Mouse (Mus musculus): ENCODE results near the gene Ptprh. TPM values are rescaled to one million over a fixed set of nuclear protein-coding genes. Genes with fewer than 3 reads are reported as not detected.

Ptprh gene
- total and polyA plus RNA-seq, 3 experiments = not detected

DNA sequence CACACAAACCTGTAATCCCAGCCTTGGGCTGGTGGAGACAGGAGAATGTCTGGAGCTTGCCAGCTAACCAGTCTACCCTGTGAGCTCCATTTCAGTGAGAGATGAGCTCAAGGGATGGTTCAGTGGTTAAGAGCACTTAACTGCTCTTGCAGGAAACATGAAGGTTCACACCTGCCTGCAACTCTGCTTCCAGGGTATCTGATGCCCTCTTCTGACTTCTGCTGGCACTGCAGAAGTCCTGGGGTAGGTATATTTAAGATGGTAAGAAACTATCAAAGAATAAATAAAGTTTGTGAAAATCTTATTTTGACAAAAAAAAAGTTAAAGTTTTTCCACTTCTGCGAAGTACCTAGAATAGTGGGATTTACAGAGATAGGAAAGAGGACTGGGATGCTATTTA lies 20.5 kb upstream of the Ptprh start:
- H3K27ac ChIP-seq (ENCODE audit: insufficient read depth, low read depth) = no peak overlapping the region
- dilution Hi-C loops (cut with MboI; ENCODE audit: extremely low pct_ligation_motif_present, extremely low pct_unique_long_range_greater_than_20kb, low sequenced_read_pairs) = no loop called here

DNA sequence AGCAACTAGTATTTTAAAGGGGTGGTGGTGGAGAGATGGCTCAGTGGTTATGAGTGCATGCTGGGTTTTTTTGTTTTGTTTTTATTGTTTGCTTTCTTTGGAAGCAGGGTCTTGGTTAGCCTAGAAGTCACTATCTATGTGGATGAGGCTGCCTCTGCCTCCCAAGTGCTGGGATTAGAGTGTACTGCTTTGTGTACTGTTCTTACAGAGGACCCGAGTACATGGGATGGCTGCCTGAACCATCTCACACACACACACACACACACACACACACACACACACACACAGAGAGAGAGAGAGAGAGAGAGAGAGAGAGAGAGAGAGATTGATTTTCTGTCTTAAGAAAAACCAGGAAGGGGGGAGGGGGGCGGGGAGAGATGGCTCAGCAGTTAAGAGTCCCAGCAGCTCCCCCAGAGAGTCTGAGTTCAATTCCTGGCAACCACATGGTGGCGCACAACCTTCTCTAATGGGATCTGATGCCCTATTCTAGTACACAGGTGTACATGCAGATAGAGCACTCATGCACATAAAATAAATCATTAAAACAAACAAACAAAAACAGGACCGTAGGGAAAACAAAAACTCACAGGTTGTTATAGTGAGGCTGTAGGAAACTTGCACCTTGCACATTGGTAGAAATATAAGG lies 19.8 kb upstream of the Ptprh start:
- Histone ChIP-seq H3K79me2 (replicated peaks; ENCODE audit: control insufficient read depth, extremely low read depth, insufficient read depth, poor library complexity, severe bottlenecking) (no peaks in the 10 kb centered on the region), H3K9me3 (replicated peaks; ENCODE audit: low read length) (no peaks in the 10 kb centered on the region), H3K36me3 (replicated peaks in 1 of 2; ENCODE audit: control insufficient read depth in 1 of 2, insufficient read depth in 1 of 2, low read length in 1 of 2) (peaks cover 9 to 27% of the 10 kb centered on the region in 2 experiments), H3K4me3 (replicated peaks in 1 of 3; ENCODE audit: low read depth in 2 of 3, low read length in 2 of 3, poor library complexity in 1 of 3) (no peak overlapping the region), H3K4me1 (ENCODE audit: control insufficient read depth in 1 of 2, insufficient read depth in 2 of 2) (peaks cover 0 to 3% of the 10 kb centered on the region in 2 experiments; a peak in 1 of 4 replicates), H3K27ac (ENCODE audit: insufficient read depth, low read depth) (no peak overlapping the region), H3K27me3 (replicated peaks) (no peaks in the 10 kb centered on the region), H3K9ac (ENCODE audit: insufficient read depth, low read depth) (no peak overlapping the region), H3K4me2 (ENCODE audit: insufficient read depth, low read depth, poor library complexity, severe bottlenecking) (no peak overlapping the region)
- TF ChIP-seq SMC3 (IDR thresholded peaks at IDR 0.05; ENCODE audit: low read depth, low read length) (peak; percentile 66), MEF2A (IDR thresholded peaks at IDR 0.05; ENCODE audit: borderline replicate concordance, low read depth, low read length) (no peak), CTCF (conservative IDR thresholded peaks at IDR 0.05 in 1 of 2, IDR thresholded peaks at IDR 0.05 in 1 of 2; ENCODE audit: low read depth in 2 of 2, low read length in 2 of 2) (peak in 1 of 2 experiments; percentile 74; a peak in 2 of 4 replicates), ELF1 (IDR thresholded peaks at IDR 0.05; ENCODE audit: low read depth, low read length) (0 out of 2 replicates have a peak, but pooled peaks have one; percentile 17), MXI1 (IDR thresholded peaks at IDR 0.05; ENCODE audit: low read depth, low read length) (no peak), MAZ (IDR thresholded peaks at IDR 0.05; ENCODE audit: low read depth, low read length) (no peak), ZMIZ1 (IDR thresholded peaks at IDR 0.05; ENCODE audit: low read depth, low read length) (no peak), MYC (IDR thresholded peaks at IDR 0.05; ENCODE audit: low read depth, low read length) (0 out of 2 replicates have a peak, but pooled peaks have one; percentile 17), GABPA (IDR thresholded peaks at IDR 0.05; ENCODE audit: insufficient replicate concordance, low read depth, low read length) (no peak), RAD21 (IDR thresholded peaks at IDR 0.05; ENCODE audit: low read depth, low read length) (peak; percentile 62), E2F4 (IDR thresholded peaks at IDR 0.05; ENCODE audit: insufficient replicate concordance, low read depth, low read length) (no peak)
- in situ Hi-C loops (cut with MboI; ENCODE audit: low pct_ligation_motif_present, low pct_unique_long_range_greater_than_20kb, low sequenced_read_pairs) (loop anchor here (10.0 kb wide), 2 partner anchors 59 to 161 kb away; partner anchors contain the start of genes Il11, Tmem190 and Tmem238), dilution Hi-C loops (cut with MboI; ENCODE audit: extremely low pct_ligation_motif_present, extremely low pct_unique_long_range_greater_than_20kb, low sequenced_read_pairs) (no loop called here)
- peak; percentile 48 for DNase-seq (ENCODE audit: extremely low read depth)

More for the DNA sequence above, 20.5 kb upstream of the Ptprh start:
- TF ChIP-seq CHD1 (IDR thresholded peaks at IDR 0.05; ENCODE audit: low read depth, low read length) (no peak), CHD2 (IDR thresholded peaks at IDR 0.05; ENCODE audit: low read length) (no peak), KAT2A (IDR thresholded peaks at IDR 0.05; ENCODE audit: insufficient replicate concordance, low read length) (no peak), CTCF (conservative IDR thresholded peaks at IDR 0.05 in 1 of 2, IDR thresholded peaks at IDR 0.05 in 1 of 2; ENCODE audit: low read depth in 2 of 2, low read length in 2 of 2) (peak in 1 of 2 experiments; percentile 54; a peak in 2 of 4 replicates), SMC3 (IDR thresholded peaks at IDR 0.05; ENCODE audit: low read depth, low read length) (peak; percentile 39), RAD21 (IDR thresholded peaks at IDR 0.05; ENCODE audit: low read depth, low read length) (peak; percentile 31; the same call in 1 of the 2 replicates)
- Histone ChIP-seq H3K9me3 (replicated peaks; ENCODE audit: low read length) (no peaks in the 10 kb centered on the region), H3K4me2 (ENCODE audit: insufficient read depth, low read depth, poor library complexity, severe bottlenecking) (no peak overlapping the region), H3K27me3 (replicated peaks) (no peaks in the 10 kb centered on the region), H3K4me1 (ENCODE audit: control insufficient read depth in 1 of 2, insufficient read depth in 2 of 2) (peaks cover 0 to 3% of the 10 kb centered on the region in 2 experiments; a peak in 1 of 4 replicates), H3K36me3 (replicated peaks in 1 of 2; ENCODE audit: control insufficient read depth in 1 of 2, insufficient read depth in 1 of 2, low read length in 1 of 2) (peaks cover 16 to 33% of the 10 kb centered on the region in 2 experiments), H3K79me2 (replicated peaks; ENCODE audit: control insufficient read depth, extremely low read depth, insufficient read depth, poor library complexity, severe bottlenecking) (no peaks in the 10 kb centered on the region), H3K9ac (ENCODE audit: insufficient read depth, low read depth) (no peak overlapping the region), H3K4me3 (replicated peaks in 1 of 3; ENCODE audit: low read depth in 2 of 3, low read length in 2 of 3, poor library complexity in 1 of 3) (no peak overlapping the region)
- in situ Hi-C loops (cut with MboI; ENCODE audit: low pct_ligation_motif_present, low pct_unique_long_range_greater_than_20kb, low sequenced_read_pairs) = loop anchor here (10.0 kb wide), 2 partner anchors 60 to 160 kb away; partner anchors contain the start of genes Il11, Tmem190 and Tmem238
- DNase-seq (ENCODE audit: extremely low read depth) = peak; percentile 29
